Mouse (Mus musculus) bone marrow, adult 2 months (tissue): ENCODE measurements at regions not wholly inside any gene's neighbourhood (a gene's known extent, or its start where the extent isn't known, plus 50 kb on each side); places are given as distances from the start of the nearest gene placed in this dataset.

Source experiments
- CTCF ChIP-seq: fragments of 200-500 bp; IDR thresholded peaks from 2 replicates; pipeline ENCODE4 v1.5.1; 2011; ENCODE audit warnings: low read length, control low read depth; ENCODE audit not compliant: control insufficient read depth, insufficient read depth
- POLR2A ChIP-seq: fragments of 200-500 bp; IDR thresholded peaks from 2 replicates; pipeline ENCODE4 v1.6.1; 2011; ENCODE audit warnings: low read depth, mild to moderate bottlenecking, control low read depth, low read length, borderline replicate concordance; ENCODE audit not compliant: control insufficient read depth

DNA sequence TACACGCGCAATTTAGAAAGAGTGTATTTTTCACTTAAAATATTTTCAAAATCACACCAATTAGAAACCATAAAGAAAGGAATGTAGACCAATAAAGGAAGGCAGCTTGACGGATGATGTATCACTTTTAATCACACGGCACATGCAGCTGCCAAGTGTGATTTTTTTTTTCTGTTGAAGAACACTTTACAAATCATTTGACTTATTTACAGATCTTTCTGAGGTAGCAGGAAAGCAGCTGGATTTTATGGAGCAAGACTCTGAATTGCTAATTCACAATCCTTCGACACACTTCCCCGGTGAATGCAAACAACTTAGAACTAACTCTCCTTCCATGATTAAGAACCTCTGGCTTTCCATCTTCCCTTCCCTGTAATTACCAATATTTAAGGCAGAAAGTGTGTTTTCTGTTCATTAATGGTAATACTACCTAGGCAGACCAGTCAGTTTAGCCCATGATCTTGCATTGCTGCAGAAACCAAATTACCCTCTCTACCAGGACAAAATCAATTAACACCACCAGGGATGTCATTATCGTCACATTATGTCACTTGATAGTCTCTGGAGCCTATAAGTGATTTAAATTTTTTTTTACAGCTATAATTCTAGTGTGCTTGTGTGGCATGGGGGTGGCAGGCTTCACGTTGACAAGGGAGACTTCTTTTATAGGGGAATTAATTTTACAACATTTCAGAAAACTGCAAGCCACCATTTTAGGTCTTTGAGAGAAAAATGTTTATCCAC is 239.3 kb upstream of the Veph1 start:
- TF ChIP-seq CTCF (no peak), POLR2A (no peak)
